Mouse (Mus musculus) small intestine, adult 2 months (tissue): ENCODE measurements around the gene Smap1. TPM values are rescaled to one million over a fixed set of nuclear protein-coding genes. Genes with fewer than 3 reads are reported as not detected.

Source experiments
- H3K27ac ChIP-seq: fragments of 200-500 bp; 2 replicates; pipeline ENCODE4 v1.5.1; 2012; ENCODE audit warnings: low read depth, low read length, control low read depth, inconsistent platforms; ENCODE audit not compliant: insufficient read depth
- H3K27me3 ChIP-seq: fragments of 200-500 bp; 2 replicates; pipeline ENCODE4 v1.6.1; 2012; ENCODE audit warnings: mild to moderate bottlenecking, moderate library complexity, low read length, inconsistent platforms; ENCODE audit not compliant: control insufficient read depth, insufficient read depth
- H3K36me3 ChIP-seq: fragments of 200-500 bp; 2 replicates; pipeline ENCODE4 v1.6.1; 2012; ENCODE audit warnings: mild to moderate bottlenecking, low read length, control low read depth, inconsistent platforms; ENCODE audit not compliant: control insufficient read depth, insufficient read depth
- H3K4me1 ChIP-seq: fragments of 200-500 bp; 2 replicates; pipeline ENCODE4 v1.6.1; 2012; ENCODE audit warnings: low read length, inconsistent platforms, mixed read lengths; ENCODE audit not compliant: control insufficient read depth, insufficient read depth, insufficient read length
- H3K4me3 ChIP-seq: fragments of 200-500 bp; 2 replicates; pipeline ENCODE4 v1.5.1; 2012; ENCODE audit warnings: low read depth, mild to moderate bottlenecking, control low read depth, inconsistent platforms, low read length, moderate library complexity
- CTCF ChIP-seq: fragments of 200-500 bp; IDR thresholded peaks from 2 replicates; pipeline ENCODE4 v1.5.1; 2012; ENCODE audit warnings: low read depth, mild to moderate bottlenecking, control low read depth, inconsistent platforms, low read length, moderate library complexity, mixed read lengths; ENCODE audit not compliant: insufficient replicate concordance, insufficient read length; ENCODE audit errors: extremely low read depth
- POLR2A ChIP-seq: fragments of 200-500 bp; IDR thresholded peaks from 2 replicates; pipeline ENCODE4 v1.6.1; 2012; ENCODE audit warnings: low read depth, mild to moderate bottlenecking, control low read depth, inconsistent platforms, low read length, moderate library complexity
- WGBS: fragments of 180-500 bp; shearing (Covaris S2); methylation state at CpG from one replicate; pipeline ENCODE4 v1.1.7; 2018; 5-methylcytosine and 5-hydroxymethylcytosine counted together
- polyA plus RNA-seq: library from polyadenylated mRNA; depleted of rRNA; stranded (reverse); fragments of >200 nt; gene quantifications from 2 replicates; pipeline ENCODE4 v1.2.3, GENCODE M21; 2012

Gene Smap1
- polyA plus RNA-seq, 1 experiment, result 46.3 TPM

- Histone ChIP-seq H3K27me3 (no peaks in the 10 kb centered on the region), H3K4me3 (no peak overlapping the region), H3K4me1 (peaks cover 15% of the 10 kb centered on the region), H3K36me3 (no peaks in the 10 kb centered on the region), H3K27ac (no peak overlapping the region)
- TF ChIP-seq CTCF (no peak), POLR2A (no peak)
- WGBS, result 73% methylated on average over 4 of the region's 4 CpGs
These were observed 33.4 kb upstream of the Smap1 start for GRCm38 (mm10) chr1:23955539-23955938.

GRCm38 (mm10) chr1:23953921-23954320 is 31.8 kb upstream of the Smap1 start:
- Histone ChIP-seq H3K27me3 (no peaks in the 10 kb centered on the region), H3K27ac (no peak overlapping the region), H3K4me1 (peaks cover 12% of the 10 kb centered on the region), H3K36me3 (no peaks in the 10 kb centered on the region), H3K4me3 (no peak overlapping the region)
- TF ChIP-seq POLR2A, result no peak
- 59% methylated on average over 13 of the region's 13 CpGs for WGBS

DNA sequence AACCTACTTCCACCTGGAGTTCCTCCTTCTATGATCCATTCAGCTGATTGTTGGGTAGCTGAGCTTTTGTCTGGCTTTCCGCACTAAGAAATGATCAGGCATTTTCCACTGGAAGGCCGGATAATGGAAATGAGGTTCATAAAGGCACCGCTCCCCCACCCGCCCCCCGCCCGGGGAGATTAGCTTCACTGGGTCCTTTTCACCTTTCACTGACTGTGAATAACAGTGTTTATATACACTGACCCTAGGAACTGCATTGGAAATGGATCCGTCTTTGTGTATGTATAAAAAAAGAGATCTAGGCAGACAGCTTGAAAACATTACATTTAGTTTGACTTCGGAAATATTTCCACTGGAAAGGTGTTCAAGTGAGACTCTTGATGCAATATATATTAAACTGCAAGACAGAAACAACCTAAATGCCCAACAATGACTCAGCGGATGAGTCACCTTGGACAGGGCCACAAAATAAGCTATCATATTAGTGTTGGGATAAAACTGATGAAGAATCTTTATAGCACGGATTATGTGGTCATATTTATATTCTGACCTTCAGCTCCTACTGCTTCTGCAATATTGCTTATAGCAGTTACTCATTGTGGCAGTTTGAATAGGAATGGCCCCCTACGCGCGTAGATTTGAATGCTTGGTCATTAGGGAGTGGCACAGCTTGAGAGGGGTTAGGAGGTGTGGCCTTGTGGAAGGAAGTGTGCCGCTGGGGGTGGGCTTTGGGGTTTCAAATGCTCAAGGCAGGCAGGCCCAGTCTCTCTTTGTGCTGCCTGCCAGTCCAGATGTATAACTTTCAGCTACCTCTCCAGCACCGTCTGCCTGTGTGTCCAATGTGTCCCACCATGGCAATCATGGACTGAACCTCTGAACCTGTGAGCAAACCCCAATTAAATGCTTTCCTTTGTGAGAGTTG is 26.9 kb upstream of the Smap1 start:
- Histone ChIP-seq H3K36me3 (no peaks in the 10 kb centered on the region), H3K4me1 (peaks cover 4% of the 10 kb centered on the region; the same call in 1 of the 2 replicates), H3K4me3 (no peak overlapping the region), H3K27me3 (no peaks in the 10 kb centered on the region), H3K27ac (no peak overlapping the region)
- TF ChIP-seq POLR2A (no peak), CTCF (no peak)
- WGBS, result 86% methylated on average over 15 of the region's 15 CpGs

GRCm38 (mm10) chr1:23948290-23948689 is 26.2 kb upstream of the Smap1 start:
- Histone ChIP-seq H3K4me3 (no peak overlapping the region), H3K36me3 (no peaks in the 10 kb centered on the region), H3K27ac (no peak overlapping the region), H3K27me3 (no peaks in the 10 kb centered on the region), H3K4me1 (no peaks in the 10 kb centered on the region)
- TF ChIP-seq CTCF, result no peak
- no peak for TF ChIP-seq POLR2A
- WGBS, result 84% methylated on average over 7 of the region's 7 CpGs

DNA sequence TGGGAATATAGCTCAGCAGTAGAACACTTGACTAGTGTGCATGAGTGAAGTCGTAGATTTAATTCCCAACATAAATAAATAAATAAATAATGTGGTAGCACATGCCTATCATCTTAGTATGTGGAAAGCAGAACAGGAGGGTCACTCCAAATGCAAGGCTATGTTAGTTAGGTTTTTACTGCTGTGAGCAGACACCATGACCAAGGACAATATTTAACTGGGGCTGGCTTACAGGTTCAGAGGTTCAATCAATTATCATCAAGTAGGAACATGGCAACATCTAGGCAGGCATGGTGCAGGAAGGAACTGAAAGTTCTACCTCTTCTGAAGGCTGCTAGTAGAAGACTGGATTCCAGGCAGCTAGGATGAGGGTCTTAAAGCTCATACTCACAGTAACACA is 22.0 kb upstream of the Smap1 start:
- H3K27me3 ChIP-seq, result no peaks in the 10 kb centered on the region
- H3K36me3 ChIP-seq, result no peaks in the 10 kb centered on the region
- TF ChIP-seq CTCF (no peak), POLR2A (no peak)
- no peak overlapping the region for H3K4me3 ChIP-seq
- 98% methylated on average over 1 of the region's 1 CpGs for WGBS
- no peaks in the 10 kb centered on the region for H3K4me1 ChIP-seq
- no peak overlapping the region for H3K27ac ChIP-seq

DNA sequence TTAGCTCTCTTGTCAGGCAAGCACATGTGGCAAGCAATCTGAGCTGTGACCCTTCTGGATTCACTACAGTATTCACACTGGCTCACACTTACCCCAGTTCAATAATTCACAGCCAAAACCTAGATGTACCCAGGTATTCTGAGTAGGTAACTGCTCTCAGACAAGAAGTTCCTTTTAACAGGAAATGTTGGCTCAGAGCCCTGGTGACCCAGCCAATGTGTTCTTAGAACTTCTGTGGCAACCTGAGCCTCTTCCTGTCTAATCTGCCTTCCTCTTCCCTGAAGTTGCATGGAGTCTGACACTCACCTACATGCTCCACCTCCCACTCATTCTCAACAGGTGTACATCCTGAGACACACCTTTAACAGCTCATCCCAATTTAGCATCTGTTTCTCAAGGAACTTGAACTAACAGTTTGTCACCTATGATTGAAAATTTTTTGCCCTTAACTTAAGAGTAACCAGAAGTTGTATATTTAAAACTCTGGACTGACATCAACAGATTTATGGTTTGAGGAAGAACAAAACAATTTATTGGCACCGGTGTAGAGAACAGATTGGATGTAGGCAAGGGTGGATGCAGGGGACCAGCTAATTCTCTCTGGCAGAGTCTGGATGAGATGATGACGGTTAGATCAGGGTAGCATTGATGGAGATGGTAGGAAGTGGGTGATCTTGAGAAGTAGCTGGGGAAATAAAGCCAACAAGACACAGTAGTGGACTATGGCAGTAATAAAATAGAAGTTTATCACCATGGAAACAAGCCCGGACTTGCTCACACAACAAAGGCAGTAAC is 21.2 kb upstream of the Smap1 start:
- Histone ChIP-seq H3K27ac (no peak overlapping the region), H3K36me3 (no peaks in the 10 kb centered on the region), H3K4me1 (no peaks in the 10 kb centered on the region), H3K27me3 (no peaks in the 10 kb centered on the region), H3K4me3 (no peak overlapping the region)
- WGBS, result 67% methylated on average over 3 of the region's 3 CpGs
- TF ChIP-seq CTCF, result no peak
- no peak for TF ChIP-seq POLR2A

DNA sequence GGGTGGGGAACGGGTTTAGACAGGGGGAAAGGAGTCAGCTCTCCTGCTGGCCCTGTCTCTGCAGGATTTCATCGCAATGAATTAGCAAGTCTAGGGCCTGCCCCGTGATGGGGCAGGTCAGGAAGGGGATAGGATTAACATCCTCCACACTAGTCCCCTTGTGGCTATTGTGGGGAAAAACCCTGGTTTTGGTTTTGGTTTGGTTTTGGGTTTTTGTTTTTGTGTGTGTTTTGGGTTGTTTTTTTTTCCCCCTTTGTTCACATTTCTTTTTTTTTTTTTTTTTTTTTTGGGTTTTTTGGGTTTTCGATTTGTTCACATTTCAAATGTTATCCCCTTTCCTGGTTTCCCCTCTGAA is 13.3 kb upstream of the Smap1 start:
- H3K4me3 ChIP-seq, result no peak overlapping the region
- no peaks in the 10 kb centered on the region for H3K27me3 ChIP-seq
- no peaks in the 10 kb centered on the region for H3K36me3 ChIP-seq
- H3K27ac ChIP-seq, result no peak overlapping the region
- no peaks in the 10 kb centered on the region for H3K4me1 ChIP-seq
- 44% methylated on average over 4 of the region's 4 CpGs for WGBS
- TF ChIP-seq CTCF, result no peak
- no peak for TF ChIP-seq POLR2A
